Mouse (Mus musculus): Measurements from ENCODE around the gene Slc10a7. TPM values are rescaled to one million over a fixed set of nuclear protein-coding genes. Genes with fewer than 3 reads are reported as not detected.
"Not testable (repeated sequence)": the region's sequence is repeated elsewhere in the genome, so short reads cannot be mapped to it uniquely, and the experiment has no call there.

Slc10a7 gene
- polyA plus RNA-seq, 1 experiment = 3.6 TPM

DNA sequence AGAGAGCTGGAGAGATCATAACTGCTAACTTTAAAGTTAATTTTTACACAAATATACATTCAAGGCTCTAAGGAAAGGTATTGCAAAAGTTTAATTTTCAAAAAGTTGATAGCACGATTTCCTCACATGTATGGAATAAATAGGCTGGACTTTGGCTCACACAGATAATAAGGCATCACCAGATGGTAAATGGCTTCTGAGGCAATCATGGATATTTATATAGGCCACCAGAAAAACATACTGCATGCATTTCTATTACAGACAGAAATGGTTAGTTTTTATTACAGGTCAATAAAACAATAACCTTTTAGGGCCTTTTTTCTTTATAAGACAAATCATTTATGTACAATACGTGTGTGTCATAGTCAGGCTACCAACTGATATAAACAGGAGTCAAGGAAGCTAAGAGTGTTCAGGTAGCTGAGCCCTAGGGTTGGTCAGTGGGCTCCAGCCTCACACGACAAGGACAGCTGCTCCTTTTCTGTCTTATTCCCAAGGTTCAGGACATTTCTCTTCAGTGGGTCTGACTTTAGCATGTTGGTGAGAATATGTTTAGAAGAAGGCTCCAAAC lies 150.6 kb downstream of the Slc10a7 start:
- DNase-seq (ENCODE audit: extremely low spot score in 1 of 2, low spot score in 1 of 2) = no peak

DNA sequence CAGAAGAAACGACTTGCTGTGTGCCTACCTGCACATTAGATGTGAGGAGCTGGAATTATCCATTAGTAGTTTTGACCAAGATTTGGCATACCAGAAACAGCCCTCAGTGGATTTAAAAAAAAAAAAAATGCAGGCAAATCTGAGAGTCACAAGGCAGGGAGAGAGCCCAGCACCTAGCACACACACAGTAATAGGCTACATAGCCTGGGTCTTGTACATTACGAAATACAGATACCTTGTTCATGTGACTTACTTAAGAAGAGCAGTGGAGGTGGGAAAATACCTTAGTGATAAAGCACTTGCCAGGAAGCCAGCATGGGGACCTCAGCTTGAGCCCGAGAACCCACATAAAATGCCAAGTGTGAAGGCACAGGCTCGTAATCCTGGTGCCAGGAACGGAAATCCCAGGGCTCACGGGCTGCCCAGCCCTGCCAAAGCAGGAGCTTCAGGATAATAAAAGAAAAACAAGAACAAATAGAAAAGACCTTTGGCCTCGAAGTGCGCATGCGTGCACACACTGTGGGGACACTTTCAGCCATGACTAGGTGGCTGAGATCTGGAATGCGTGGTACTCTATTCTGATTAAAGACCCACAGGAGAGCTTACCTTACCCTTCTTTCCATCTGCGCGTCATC lies 155.3 kb downstream of the Slc10a7 start:
- no peak for DNase-seq (ENCODE audit: extremely low spot score in 1 of 2, low spot score in 1 of 2)

DNA sequence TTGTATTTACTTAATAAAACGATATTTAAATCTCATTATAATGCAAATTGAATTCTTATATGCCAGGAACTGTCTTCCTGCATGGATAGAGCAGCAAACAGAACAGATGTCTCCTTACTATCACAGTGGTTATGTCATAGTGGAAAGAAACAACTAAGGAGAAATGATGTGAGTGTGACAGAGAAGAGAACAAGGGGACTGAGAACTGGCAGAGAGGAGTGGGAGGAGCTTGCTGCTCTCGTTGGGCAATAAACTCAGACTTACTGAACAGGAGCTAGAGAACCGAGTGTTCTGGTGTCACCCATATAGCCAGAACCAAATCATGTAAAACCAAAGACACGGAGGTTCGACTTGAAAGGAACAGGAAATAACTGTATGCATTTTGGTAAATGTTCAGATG lies 158.3 kb downstream of the Slc10a7 start:
- no peak for DNase-seq (ENCODE audit: extremely low spot score in 1 of 2, low spot score in 1 of 2)

GRCm38 (mm10) chr8:78668206-78668605 lies 159.1 kb downstream of the Slc10a7 start:
- no peak for DNase-seq (ENCODE audit: extremely low spot score in 1 of 2, low spot score in 1 of 2)

- DNase-seq (ENCODE audit: extremely low spot score in 1 of 2, low spot score in 1 of 2) = no peak
Measured at GRCm38 (mm10) chr8:78670241-78670640, 161.1 kb downstream of the Slc10a7 start.

GRCm38 (mm10) chr8:78678541-78679219 lies 169.5 kb downstream of the Slc10a7 start:
- DNase-seq (ENCODE audit: extremely low spot score in 1 of 2, low spot score in 1 of 2) = no peak

- no peak for DNase-seq (ENCODE audit: extremely low spot score in 1 of 2, low spot score in 1 of 2)
Measured at GRCm38 (mm10) chr8:78690795-78691194, 181.6 kb downstream of the Slc10a7 start.

DNA sequence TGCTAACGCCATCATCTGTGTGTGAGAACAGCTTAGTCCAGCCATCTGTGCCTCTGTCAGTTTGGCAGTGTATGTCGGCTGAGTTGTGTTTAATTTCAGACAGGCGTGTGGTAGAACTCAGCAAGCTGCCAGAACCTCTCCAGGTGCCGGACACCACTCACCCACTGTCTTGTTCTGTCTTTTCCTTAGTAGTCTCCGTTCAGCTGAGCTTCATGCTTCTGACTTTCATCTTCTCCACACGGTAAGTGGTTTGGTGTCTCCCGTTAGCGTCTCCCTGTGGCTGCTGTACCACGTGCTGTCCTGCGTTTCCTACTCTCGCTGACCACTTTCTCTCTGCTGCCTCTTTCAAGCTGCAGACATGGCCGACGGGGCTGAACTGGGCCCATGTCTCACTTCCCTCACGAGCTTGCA lies 189.2 kb downstream of the Slc10a7 start:
- peak; percentile 28 to 30 for DNase-seq (ENCODE audit: extremely low spot score in 1 of 2, low spot score in 1 of 2)

- no peak for DNase-seq (ENCODE audit: extremely low spot score in 1 of 2, low spot score in 1 of 2)
Measured at GRCm38 (mm10) chr8:78703068-78703820, 194.1 kb downstream of the Slc10a7 start.

DNA sequence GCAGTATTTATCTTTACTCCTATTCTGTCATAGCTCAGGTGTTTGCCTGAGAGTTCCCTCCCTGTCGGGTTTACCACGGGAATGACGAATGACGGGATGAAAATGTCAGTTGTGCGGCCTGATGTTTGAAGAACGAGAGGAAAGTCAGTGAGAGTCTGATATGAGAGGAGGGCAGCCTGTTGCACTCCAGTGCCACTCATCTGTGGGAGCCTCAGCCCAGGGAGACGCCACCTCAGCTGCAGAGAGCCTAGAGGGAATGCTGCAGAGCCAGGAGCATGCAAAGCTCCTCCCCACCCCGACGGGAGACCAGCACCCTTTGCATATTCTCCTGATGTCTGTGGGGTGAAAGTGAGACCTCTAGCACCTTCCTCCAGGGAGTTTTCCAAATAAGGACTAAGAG lies 196.8 kb downstream of the Slc10a7 start:
- no peak for DNase-seq (ENCODE audit: extremely low spot score in 1 of 2, low spot score in 1 of 2)

DNA sequence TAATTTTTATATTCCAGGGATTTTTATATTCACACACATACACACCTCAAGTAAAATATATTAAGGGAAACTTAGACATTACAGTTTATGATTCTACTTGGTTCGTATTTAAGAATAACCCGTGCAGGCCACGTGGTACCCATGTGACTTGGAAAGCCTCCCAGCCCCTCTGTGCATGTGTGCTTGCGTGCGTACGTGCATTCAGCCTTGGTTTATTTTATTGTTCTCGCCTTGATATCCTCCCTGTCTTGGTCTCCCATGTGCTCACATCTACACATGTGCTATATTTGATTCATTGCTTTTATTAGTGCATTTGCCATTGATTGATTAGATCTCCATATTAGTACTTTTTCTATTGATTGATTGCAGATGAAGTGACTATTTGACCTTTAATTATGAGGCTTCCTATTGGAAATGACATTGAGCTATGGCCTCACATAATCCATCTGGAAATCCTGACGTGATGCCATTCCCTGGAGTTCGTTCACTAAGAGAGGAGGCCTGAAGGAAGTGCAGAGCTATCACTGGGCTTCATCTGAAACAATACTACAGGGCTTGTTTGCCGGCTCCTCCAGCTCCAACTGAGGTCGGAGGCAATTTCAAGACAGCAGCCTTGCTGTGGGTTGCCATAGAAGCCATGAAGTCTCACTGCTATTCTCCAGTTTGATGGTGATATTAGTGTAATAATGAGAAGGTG lies 200.9 kb downstream of the Slc10a7 start:
- DNase-seq (ENCODE audit: extremely low spot score in 1 of 2, low spot score in 1 of 2) = no peak

DNA sequence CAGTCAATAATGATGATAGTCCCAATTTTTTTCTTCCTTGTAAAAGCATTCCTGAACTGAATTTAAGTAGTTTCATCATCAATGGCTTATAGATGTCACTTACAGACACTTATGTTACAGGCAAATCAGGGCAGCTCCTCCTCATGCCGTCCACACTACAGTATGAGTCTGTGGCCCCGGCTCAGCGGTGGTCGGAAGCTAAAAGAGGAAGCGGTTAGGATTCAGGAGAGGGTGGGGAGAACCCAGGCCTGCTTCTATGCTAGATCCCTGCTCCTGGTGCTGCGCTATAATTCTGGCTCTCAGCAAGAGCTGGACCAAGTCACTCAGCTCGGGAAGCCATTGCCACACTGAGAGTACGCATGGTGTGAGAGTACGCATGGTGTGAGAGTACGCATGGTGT lies 201.8 kb downstream of the Slc10a7 start:
- no peak for DNase-seq (ENCODE audit: extremely low spot score in 1 of 2, low spot score in 1 of 2)

GRCm38 (mm10) chr8:78714880-78715279 lies 205.7 kb downstream of the Slc10a7 start:
- no peak for DNase-seq (ENCODE audit: extremely low spot score in 1 of 2, low spot score in 1 of 2)

DNA sequence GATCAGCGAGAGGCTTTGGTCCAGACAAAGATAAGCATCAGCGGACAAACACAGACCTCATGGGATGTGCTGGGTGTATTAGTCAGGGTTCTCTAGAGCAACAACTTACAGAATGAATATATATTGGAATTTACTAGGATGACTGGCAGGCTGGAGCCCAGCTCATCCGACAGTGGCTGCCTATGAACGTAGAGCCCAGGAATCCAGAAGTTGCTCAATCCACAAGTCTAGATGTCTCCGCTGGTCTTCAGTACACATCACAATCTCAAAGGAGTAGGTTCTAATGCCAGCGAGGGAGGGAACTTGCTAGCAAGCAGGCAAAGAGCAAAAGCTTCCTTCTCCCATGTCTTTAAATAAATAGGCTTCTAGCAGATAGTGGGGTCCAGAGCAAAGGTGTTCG lies 207.4 kb downstream of the Slc10a7 start:
- DNase-seq (ENCODE audit: extremely low spot score in 1 of 2, low spot score in 1 of 2) = no peak

DNA sequence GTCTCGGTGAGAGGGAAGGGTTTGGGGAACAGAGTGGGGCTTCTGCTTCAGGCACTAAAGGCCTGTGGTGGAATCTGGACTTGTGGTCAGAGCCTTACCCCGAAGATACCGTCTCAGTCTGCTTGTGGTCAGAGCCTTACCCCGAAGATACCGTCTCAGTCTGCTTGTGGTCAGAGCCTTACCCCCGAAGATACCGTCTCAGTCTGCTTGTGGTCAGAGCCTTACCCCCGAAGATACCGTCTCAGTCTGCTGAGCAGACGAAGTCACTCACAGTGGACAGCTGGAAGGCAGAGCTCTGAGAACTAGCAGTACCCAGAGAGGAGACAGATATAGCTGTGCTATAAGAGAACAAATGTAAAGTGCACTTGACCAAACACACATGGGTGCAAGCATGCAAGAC lies 208.0 kb downstream of the Slc10a7 start:
- DNase-seq (ENCODE audit: extremely low spot score in 1 of 2, low spot score in 1 of 2) = not testable (repeated sequence)

DNA sequence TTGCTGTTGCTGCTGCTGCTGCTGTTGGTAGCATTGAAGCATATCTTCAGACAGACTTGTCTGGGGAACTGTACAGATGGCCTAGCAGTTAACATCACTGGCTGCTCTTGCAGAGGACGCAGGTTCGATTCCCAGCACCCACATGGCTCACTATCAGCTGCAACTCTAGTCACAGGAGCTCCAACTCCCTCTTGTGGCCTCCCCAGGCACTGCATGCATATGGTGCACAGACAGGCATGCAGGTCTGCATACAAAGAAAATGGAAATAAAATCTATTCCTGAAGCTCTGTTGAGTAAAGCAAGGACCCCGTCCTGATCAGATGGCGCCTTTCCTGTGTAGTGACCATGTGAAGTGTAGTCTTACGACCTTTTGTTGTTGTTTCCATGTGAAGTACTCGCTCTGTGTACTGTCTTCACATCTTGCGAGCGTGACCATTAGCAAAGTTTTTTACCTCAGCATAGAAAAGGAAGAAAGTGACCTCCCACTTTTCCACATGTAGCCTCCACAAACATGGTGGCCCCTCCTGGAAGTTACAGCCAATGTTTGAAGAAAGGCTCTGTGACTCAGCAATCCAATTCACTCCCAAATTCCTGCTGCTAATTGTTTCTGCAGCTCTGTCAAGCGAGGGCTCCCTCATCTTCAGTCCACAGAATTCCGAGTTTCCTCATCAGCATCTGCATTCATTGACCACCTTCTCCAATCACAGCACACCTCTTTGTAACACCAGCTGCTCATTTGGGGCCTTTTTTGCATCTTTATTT lies 210.3 kb downstream of the Slc10a7 start:
- DNase-seq (ENCODE audit: extremely low spot score in 1 of 2, low spot score in 1 of 2) = no peak

DNA sequence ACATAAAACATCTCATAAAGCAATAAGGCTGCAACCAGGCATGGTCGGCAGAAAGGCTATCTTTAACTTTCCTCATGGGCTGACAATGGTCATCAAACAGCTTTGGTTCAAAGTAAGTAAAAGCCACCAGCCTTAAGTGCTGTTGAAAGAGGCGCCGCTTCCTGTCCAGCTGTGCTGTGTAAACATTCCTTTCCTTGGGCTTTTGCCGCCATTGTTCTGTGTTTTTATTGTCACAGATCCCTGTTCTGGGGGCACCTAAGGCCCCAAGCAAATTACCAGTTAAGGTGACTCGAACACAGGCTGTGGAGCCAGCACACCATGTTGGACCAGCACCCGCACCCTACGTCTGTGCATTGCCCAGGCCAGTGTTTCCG lies 210.9 kb downstream of the Slc10a7 start:
- no peak for DNase-seq (ENCODE audit: extremely low spot score in 1 of 2, low spot score in 1 of 2)

- DNase-seq (ENCODE audit: extremely low spot score in 1 of 2, low spot score in 1 of 2) = no peak
Measured at GRCm38 (mm10) chr8:78721576-78721975, 212.4 kb downstream of the Slc10a7 start.

- DNase-seq (ENCODE audit: extremely low spot score in 1 of 2, low spot score in 1 of 2) = no peak
Measured at GRCm38 (mm10) chr8:78722201-78722600, 213.1 kb downstream of the Slc10a7 start.

DNA sequence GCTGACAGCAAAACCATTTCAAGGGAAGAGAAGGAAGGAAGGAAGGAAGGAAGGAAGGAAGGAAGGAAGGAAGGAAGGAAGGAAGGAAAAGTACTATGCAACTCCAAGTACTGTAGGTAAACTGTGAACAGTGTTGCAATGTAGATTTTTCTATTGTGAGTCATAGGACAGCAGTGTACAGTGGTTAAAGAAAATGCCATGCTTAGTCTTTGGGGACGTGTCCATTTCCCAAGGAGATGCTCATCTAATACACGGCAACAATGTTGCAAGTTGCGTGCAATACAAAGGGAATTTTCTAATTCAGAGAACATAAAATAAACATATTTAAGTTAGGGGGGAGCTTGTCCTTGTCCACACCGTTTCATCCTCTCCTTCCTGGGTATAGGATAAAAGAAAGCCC lies 215.7 kb downstream of the Slc10a7 start:
- DNase-seq (ENCODE audit: extremely low spot score in 1 of 2, low spot score in 1 of 2) = no peak
